Mouse (Mus musculus) stomach, postnatal 0 days (tissue): ENCODE data around the gene Dync1li1.

Experiments used
- CTCF ChIP-seq: IDR thresholded peaks from 2 replicates; pipeline ENCODE4 v1.5.1; 2016; ENCODE audit warnings: antibody characterized with exemption, low read depth, mild to moderate bottlenecking, moderate library complexity
- EP300 ChIP-seq: optimal IDR thresholded peaks from 2 replicates; pipeline ENCODE3; 2016; ENCODE audit warnings: antibody characterized with exemption

DNA sequence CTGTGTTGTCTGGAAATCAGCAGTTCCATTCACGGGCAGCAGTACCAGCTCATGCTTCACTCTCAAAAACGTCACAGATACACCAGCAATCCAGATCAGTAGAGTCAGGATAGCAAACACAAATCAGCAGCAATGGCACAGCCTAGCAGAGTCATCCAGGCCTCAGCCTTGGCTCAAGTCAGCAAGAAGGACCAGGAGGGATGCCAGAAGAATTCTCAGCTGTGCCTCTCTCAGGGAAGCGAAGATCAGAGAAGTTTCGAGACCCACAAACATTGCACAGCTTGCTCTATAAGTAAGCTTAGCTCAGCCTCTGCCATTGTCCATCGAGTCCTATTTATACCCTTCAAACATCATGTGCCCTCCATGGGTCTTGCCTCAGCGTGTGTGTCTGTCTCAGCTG, 8.1 kb upstream of the Dync1li1 start:
- TF ChIP-seq CTCF: no peak
- no peak for TF ChIP-seq EP300
